In the genomic region with DNA sequence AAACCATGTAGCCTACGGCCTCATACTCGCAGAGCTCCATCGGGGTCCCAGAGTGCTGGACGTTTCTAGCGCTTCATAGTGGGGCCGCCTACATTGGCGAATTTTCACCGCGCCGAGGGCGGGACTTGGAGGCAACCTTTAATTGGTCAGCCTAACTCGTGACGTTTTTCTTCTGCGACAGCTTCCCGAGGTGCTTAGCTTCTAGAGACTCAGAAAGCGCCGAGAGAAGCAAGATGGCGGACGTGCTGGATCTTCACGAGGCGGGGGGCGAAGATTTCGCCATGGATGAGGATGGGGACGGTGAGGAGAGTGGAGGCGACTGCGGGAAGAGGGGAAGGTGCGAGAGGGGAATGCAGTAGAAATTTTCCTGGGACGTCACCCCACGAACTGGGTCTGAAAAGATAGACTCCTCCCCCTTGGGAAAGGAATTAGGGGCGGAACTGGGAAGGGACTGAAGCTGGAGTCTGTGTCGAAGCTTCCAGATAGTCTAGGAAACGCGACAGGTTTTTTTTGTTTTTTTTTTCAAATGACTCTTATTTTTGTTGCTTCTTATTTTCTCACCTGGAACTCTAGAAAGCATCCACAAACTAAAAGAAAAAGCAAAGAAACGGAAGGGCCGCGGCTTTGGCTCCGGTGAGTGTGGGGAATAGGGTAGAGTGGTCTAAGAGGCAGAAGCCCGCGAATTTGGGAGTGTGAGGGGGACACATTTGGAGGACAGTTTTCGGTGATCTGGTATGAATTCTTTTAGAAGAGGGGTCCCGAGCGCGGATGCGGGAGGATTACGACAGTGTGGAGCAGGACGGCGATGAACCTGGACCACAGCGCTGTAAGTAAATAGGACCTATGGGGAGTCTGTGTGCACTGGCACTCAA, we compare ENCODE assay signal across 8 mouse cellular contexts. TPM values are rescaled to one million over a fixed set of nuclear protein-coding genes. Genes with fewer than 3 reads are reported as not detected.
DNase-seq lines count a peak whose midpoint lies in the region; ATAC-seq and TF ChIP-seq lines count a peak whose summit lies in the region.

A gene (plus strand): TSS at position 205 of the 872 bp plus-strand sequence.

- peak within 1 kb of the TSS; percentile 85 for H3ac ChIP-seq in C2C12 (ENCODE audit: control insufficient read depth, insufficient read length, low read depth)
- H3ac ChIP-seq in myocyte (ENCODE audit: control insufficient read depth, insufficient read length): peak within 1 kb of the TSS; percentile 66

- H3K36me3 ChIP-seq in C2C12 (ENCODE audit: control insufficient read depth, insufficient read depth): peaks cover 34% of the 10 kb centered on the region
- peaks cover 33% of the 10 kb centered on the region for H3K36me3 ChIP-seq in erythroblast, embryonic 14.5 days (ENCODE audit: control insufficient read depth)
- H3K36me3 ChIP-seq in heart, embryonic 11.5 days (ENCODE audit: control insufficient read depth, insufficient read depth, low read length): 0 out of 2 replicates have a peak, but pooled peaks cover 3% of the 10 kb centered on the region
- peaks cover 21% of the 10 kb centered on the region for H3K36me3 ChIP-seq in kidney, embryonic 16.5 days (ENCODE audit: insufficient read depth, low read length)
- H3K36me3 ChIP-seq in liver, adult 2 months (ENCODE audit: control insufficient read depth, insufficient read depth, low read length): peaks cover 14% of the 10 kb centered on the region; the same call in 1 of the 2 replicates
- H3K36me3 ChIP-seq in myocyte (ENCODE audit: control insufficient read depth, insufficient read depth): peaks cover 10% of the 10 kb centered on the region
- H3K36me3 ChIP-seq in splenic B cell, adult 2 months (ENCODE audit: control insufficient read depth, insufficient read depth, low read length, poor library complexity, severe bottlenecking): peaks cover 1% of the 10 kb centered on the region; the same call in 1 of the 2 replicates

- TF ChIP-seq POLR2A in brain, embryonic 14.5 days (IDR thresholded peaks at IDR 0.05; ENCODE audit: borderline replicate concordance, extremely low read depth, insufficient read depth, insufficient read length, poor library complexity, severe bottlenecking): peak; percentile 61; the same call in 1 of the 2 replicates
- TF ChIP-seq POLR2A in liver, adult 2 months (IDR thresholded peaks at IDR 0.05; ENCODE audit: extremely low read depth, insufficient read depth, low read length): peak; percentile 74; the same call in 1 of the 2 replicates
- TF ChIP-seq POLR2A in myocyte (IDR thresholded peaks at IDR 0.05; ENCODE audit: insufficient read length, low read depth): peak; percentile 66

- H3K27me3 ChIP-seq in C2C12 (ENCODE audit: control insufficient read depth, insufficient read depth, insufficient read length) (no peaks in the 10 kb centered on the region), myocyte (ENCODE audit: control insufficient read depth, insufficient read depth, insufficient read length) (no peaks in the 10 kb centered on the region)
- no peaks in the 10 kb centered on the region for H3K27me3 ChIP-seq in erythroblast, embryonic 14.5 days (ENCODE audit: control insufficient read depth)
- no peaks in the 10 kb centered on the region for H3K27me3 ChIP-seq in heart, embryonic 11.5 days (ENCODE audit: control insufficient read depth, insufficient read depth, low read length)
- H3K27me3 ChIP-seq in kidney, embryonic 16.5 days (ENCODE audit: insufficient read depth, low read length): no peaks in the 10 kb centered on the region
- H3K27me3 ChIP-seq in liver, adult 2 months (ENCODE audit: control insufficient read depth, insufficient read depth, low read length): no peaks in the 10 kb centered on the region
- no peaks in the 10 kb centered on the region for H3K27me3 ChIP-seq in splenic B cell, adult 2 months (ENCODE audit: control insufficient read depth, insufficient read depth, low read length, poor library complexity, severe bottlenecking)

- TF ChIP-seq CTCF in C2C12 (IDR thresholded peaks at IDR 0.05; ENCODE audit: control insufficient read depth, insufficient read depth, insufficient read length): no peak
- no peak for TF ChIP-seq CTCF in brain, embryonic 14.5 days (IDR thresholded peaks at IDR 0.05; ENCODE audit: borderline replicate concordance, extremely low read depth, insufficient read depth, insufficient read length)
- no peak for TF ChIP-seq CTCF in liver, adult 2 months (IDR thresholded peaks at IDR 0.05; ENCODE audit: low read depth, low read length)

- H3K9ac ChIP-seq in heart, embryonic 11.5 days (ENCODE audit: low read depth, low read length): peak within 1 kb of the TSS; percentile 92
- H3K9ac ChIP-seq in kidney, embryonic 16.5 days (replicated peaks; ENCODE audit: low read length): peak within 1 kb of the TSS; percentile 83
- H3K9ac ChIP-seq in liver, adult 2 months (ENCODE audit: low read depth, low read length): peak within 1 kb of the TSS; percentile 85

- H3K27ac ChIP-seq in heart, embryonic 11.5 days (ENCODE audit: low read depth, low read length): peak within 1 kb of the TSS; percentile 78
- H3K27ac ChIP-seq in kidney, embryonic 16.5 days (ENCODE audit: low read length): peak within 1 kb of the TSS; percentile 71
- peak within 1 kb of the TSS; percentile 89 for H3K27ac ChIP-seq in liver, adult 2 months (replicated peaks; ENCODE audit: insufficient read depth, low read depth, low read length)

- peaks cover 36% of the 10 kb centered on the region for H3K4me1 ChIP-seq in erythroblast, embryonic 14.5 days (ENCODE audit: control insufficient read depth)
- peaks cover 7% of the 10 kb centered on the region for H3K4me1 ChIP-seq in heart, embryonic 11.5 days (ENCODE audit: control insufficient read depth, insufficient read depth, low read length)
- H3K4me1 ChIP-seq in kidney, embryonic 16.5 days (ENCODE audit: insufficient read depth, low read length): peaks cover 21% of the 10 kb centered on the region
- H3K4me1 ChIP-seq in liver, adult 2 months (ENCODE audit: control insufficient read depth, insufficient read depth, low read length): peaks cover 3% of the 10 kb centered on the region

- H3K4me2 ChIP-seq in heart, embryonic 11.5 days: peak within 1 kb of the TSS; percentile 94
- H3K4me2 ChIP-seq in kidney, embryonic 16.5 days (replicated peaks; ENCODE audit: low read depth, low read length): peak within 1 kb of the TSS; percentile 77
- H3K4me2 ChIP-seq in myocyte (ENCODE audit: low read depth): peak within 1 kb of the TSS; percentile 84

- DNase-seq in brain, embryonic 14.5 days (ENCODE audit: low read depth): peak; percentile 100
- peak; percentile 95 for DNase-seq in liver, adult 2 months (ENCODE audit: extremely low read depth, low read depth, low spot score)
- peak; percentile 97 for DNase-seq in splenic B cell, adult 2 months (ENCODE audit: low read depth, low spot score)

- WGBS in heart, embryonic 11.5 days (ENCODE audit: insufficient replicate concordance): 1% methylated on average over 48 of the region's 48 CpGs
- under 1% methylated on average over 48 of the region's 48 CpGs for WGBS in kidney, embryonic 16.5 days
- under 1% methylated on average over 48 of the region's 48 CpGs for WGBS in liver, adult 2 months

- no peaks in the 10 kb centered on the region for H3K9me3 ChIP-seq in erythroblast, embryonic 14.5 days (ENCODE audit: control insufficient read depth, low read length)
- no peaks in the 10 kb centered on the region for H3K9me3 ChIP-seq in heart, embryonic 11.5 days (replicated peaks; ENCODE audit: control insufficient read depth, low read length)
- no peaks in the 10 kb centered on the region for H3K9me3 ChIP-seq in kidney, embryonic 16.5 days (ENCODE audit: low read length)

- peak; percentile 84 for ATAC-seq in heart, embryonic 11.5 days (replicated peaks; ENCODE audit: insufficient number of reproducible peaks, low FRiP score, low TSS enrichment)
- peak; percentile 92 for ATAC-seq in kidney, embryonic 16.5 days (ENCODE audit: low FRiP score, low TSS enrichment)

- peak within 1 kb of the TSS; percentile 78 for H3K4me3 ChIP-seq in C2C12 (ENCODE audit: insufficient read depth, poor library complexity, severe bottlenecking)
- peak within 1 kb of the TSS; percentile 93 for H3K4me3 ChIP-seq in erythroblast, embryonic 14.5 days (replicated peaks)
- H3K4me3 ChIP-seq in heart, embryonic 11.5 days (ENCODE audit: low read depth, low read length): peak within 1 kb of the TSS; percentile 63
- peak within 1 kb of the TSS; percentile 63 for H3K4me3 ChIP-seq in kidney, embryonic 16.5 days (ENCODE audit: low read length)
- H3K4me3 ChIP-seq in liver, adult 2 months (ENCODE audit: insufficient read depth, low read depth, low read length): peak within 1 kb of the TSS; percentile 79
- H3K4me3 ChIP-seq in myocyte: peak within 1 kb of the TSS; percentile 78

- peaks cover 29% of the 10 kb centered on the region for H3K79me3 ChIP-seq in C2C12 (ENCODE audit: low read depth)

- H3K79me2 ChIP-seq in C2C12 (ENCODE audit: control insufficient read depth, insufficient read depth) (peaks cover 50% of the 10 kb centered on the region), myocyte (ENCODE audit: control insufficient read depth, insufficient read depth) (peaks cover 18% of the 10 kb centered on the region)
- H3K79me2 ChIP-seq in liver, adult 2 months (ENCODE audit: control insufficient read depth, insufficient read depth, low read length): no peaks in the 10 kb centered on the region; the same call in 1 of the 2 replicates

TF ChIP-seq in C2C12, 6 proteins besides CTCF, POLR2A, EP300 and RAD21:
- TF ChIP-seq FOSL1 (IDR thresholded peaks at IDR 0.05; ENCODE audit: insufficient read depth, low read length, poor library complexity, severe bottlenecking) (no peak), MAX (IDR thresholded peaks at IDR 0.05) (peak; percentile 73)

TF ChIP-seq in myocyte, 11 proteins besides CTCF, POLR2A, EP300 and RAD21:
- TF ChIP-seq MYOD1 (IDR thresholded peaks at IDR 0.05; ENCODE audit: control insufficient read depth in 1 of 3, insufficient read length in 2 of 3, low read depth in 2 of 3) (no peak), E2F4 (IDR thresholded peaks at IDR 0.05; ENCODE audit: insufficient read depth) (peak; percentile 61), USF1 (IDR thresholded peaks at IDR 0.05; ENCODE audit: low read depth) (no peak), SRF (IDR thresholded peaks at IDR 0.05; ENCODE audit: control insufficient read depth, insufficient read length, low read depth) (peak; percentile 61), TCF3 (IDR thresholded peaks at IDR 0.05; ENCODE audit: insufficient read length, low read depth) (no peak), MAX (IDR thresholded peaks at IDR 0.05; ENCODE audit: low read depth) (no peak), POLR2AphosphoS2 (IDR thresholded peaks at IDR 0.05; ENCODE audit: insufficient read length, low read depth) (peak; percentile 79)

RNA-seq across cellular contexts. Expression of the gene that starts here (rescaled TPM):
- 80.3 TPM for polyA plus RNA-seq in C2C12 (2012; fragmentation: generic; extraction: Trizol)
- polyA plus RNA-seq in brain, embryonic 14.5 days (2012; rRNA removed): 42.9 and 57.2 TPM in 2 replicates
- 14.3 and 18.4 TPM in 2 replicates for polyA plus RNA-seq in erythroblast, embryonic 14.5 days (2012)
- polyA plus RNA-seq in heart, embryonic 11.5 days (2014; fragmentation: Nextera tagmentation; extraction: Ambion mirVana): 124 TPM in 2 replicates
- 129 and 156 TPM in 2 replicates for polyA plus RNA-seq in kidney, embryonic 16.5 days (2015; fragmentation: Nextera tagmentation; extraction: Ambion mirVana)
- total RNA-seq in liver, adult 2 months (2014; rRNA removed): 11.9 and 12.2 TPM in 2 replicates
- 6.3 and 7.0 TPM in 2 replicates for polyA plus RNA-seq in liver, adult 2 months (2012; rRNA removed)
- 68.4 TPM for polyA plus RNA-seq in myocyte (2012; fragmentation: generic; extraction: Trizol)

Comparison
In these comparisons a context has a peak if more than half of its experiments do, and no peak if none do; other contexts are left out.
1. Peak in every context shown above with its lines: DNase-seq, ATAC-seq, H3K4me3 ChIP-seq and H3K27ac ChIP-seq.